Mouse (Mus musculus): ENCODE results near the gene Gm45837.

- TF ChIP-seq E2F4 (IDR thresholded peaks at IDR 0.05; ENCODE audit: insufficient read depth) (no peak), POLR2A (IDR thresholded peaks at IDR 0.05; ENCODE audit: insufficient read length, low read depth) (no peak), CEBPB (IDR thresholded peaks at IDR 0.05; ENCODE audit: insufficient read depth, poor library complexity, severe bottlenecking) (no peak), MYOD1 (IDR thresholded peaks at IDR 0.05; ENCODE audit: control insufficient read depth in 1 of 3, insufficient read length in 2 of 3, low read depth in 2 of 3) (no peak), POLR2AphosphoS2 (IDR thresholded peaks at IDR 0.05; ENCODE audit: insufficient read length, low read depth) (no peak), USF1 (IDR thresholded peaks at IDR 0.05; ENCODE audit: low read depth) (no peak), REST (IDR thresholded peaks at IDR 0.05; ENCODE audit: insufficient read depth, insufficient read length) (no peak), MAX (IDR thresholded peaks at IDR 0.05; ENCODE audit: low read depth) (no peak)
Observed at GRCm38 (mm10) chr7:101422646-101423045, 12.0 kb downstream of the Gm45837 start.
